Mouse (Mus musculus): Measurements from ENCODE around the gene Snx25.

The Snx25 gene

GRCm38 (mm10) chr8:46152064-46153031 lies at the start of gene Snx25:
Gene Snx25, minus strand, starts transcription at chr8:46152159.
- DNase-seq = peak; percentile 95

GRCm38 (mm10) chr8:46197673-46198072 lies 45.7 kb upstream of the Snx25 start:
- no peak for DNase-seq

- DNase-seq = no peak
Observed at GRCm38 (mm10) chr8:46196877-46197276, 44.9 kb upstream of the Snx25 start.

GRCm38 (mm10) chr8:46193100-46193499 lies 41.1 kb upstream of the Snx25 start:
- no peak for DNase-seq

- DNase-seq = no peak
Observed at GRCm38 (mm10) chr8:46185361-46185760, 33.4 kb upstream of the Snx25 start.

GRCm38 (mm10) chr8:46180136-46180535 lies 28.2 kb upstream of the Snx25 start:
- no peak for DNase-seq

GRCm38 (mm10) chr8:46173651-46174050 lies 21.7 kb upstream of the Snx25 start:
- DNase-seq = no peak

- no peak for DNase-seq
Observed at GRCm38 (mm10) chr8:46163870-46164190, 11.9 kb upstream of the Snx25 start.

GRCm38 (mm10) chr8:46162953-46163869 lies 11.3 kb upstream of the Snx25 start:
- peak; percentile 98 for DNase-seq

GRCm38 (mm10) chr8:46153042-46153441 lies 1.1 kb upstream of the Snx25 start:
- no peak for DNase-seq

GRCm38 (mm10) chr8:46151202-46152062 lies 527 bp downstream of the Snx25 start, which contains the start of gene Cfap97:
Gene Cfap97, plus strand, starts transcription at chr8:46151771.
- DNase-seq = peak; percentile 76

GRCm38 (mm10) chr8:46149782-46150181 lies 2.2 kb downstream of the Snx25 start:
- no peak for DNase-seq

- no peak for DNase-seq
Observed at GRCm38 (mm10) chr8:46149306-46149705, 2.7 kb downstream of the Snx25 start.

- DNase-seq = no peak
Observed at GRCm38 (mm10) chr8:46146173-46146572, 5.8 kb downstream of the Snx25 start.

- DNase-seq = no peak
Observed at GRCm38 (mm10) chr8:46143924-46144323, 8.0 kb downstream of the Snx25 start.

- DNase-seq = no peak
Observed at GRCm38 (mm10) chr8:46143470-46143869, 8.5 kb downstream of the Snx25 start.

GRCm38 (mm10) chr8:46142498-46143081 lies 9.4 kb downstream of the Snx25 start:
- DNase-seq = no peak

- DNase-seq = no peak
Observed at GRCm38 (mm10) chr8:46141688-46142087, 10.3 kb downstream of the Snx25 start.

- no peak for DNase-seq
Observed at GRCm38 (mm10) chr8:46140376-46141120, 11.4 kb downstream of the Snx25 start.

GRCm38 (mm10) chr8:46137843-46138596 lies 13.9 kb downstream of the Snx25 start:
- DNase-seq = no peak

- DNase-seq = no peak
Observed at GRCm38 (mm10) chr8:46137336-46137735, 14.6 kb downstream of the Snx25 start.

Measured in cerebellum, adult 11-12 months (tissue).